Mouse (Mus musculus) c-Kit-positive CD71-negative TER-119-negative erythroid progenitor cells, embryonic 14.5 days (primary cell): ENCODE data around the gene Plet1.

Source experiments
- DNase-seq: peaks from one replicate; pipeline ENCODE4 v3.0.0-alpha.2; 2013; ENCODE audit warnings: low read depth

The Plet1 gene

GRCm38 (mm10) chr9:50536603-50537135, 42.3 kb downstream of the Plet1 start:
- no peak for DNase-seq

DNA sequence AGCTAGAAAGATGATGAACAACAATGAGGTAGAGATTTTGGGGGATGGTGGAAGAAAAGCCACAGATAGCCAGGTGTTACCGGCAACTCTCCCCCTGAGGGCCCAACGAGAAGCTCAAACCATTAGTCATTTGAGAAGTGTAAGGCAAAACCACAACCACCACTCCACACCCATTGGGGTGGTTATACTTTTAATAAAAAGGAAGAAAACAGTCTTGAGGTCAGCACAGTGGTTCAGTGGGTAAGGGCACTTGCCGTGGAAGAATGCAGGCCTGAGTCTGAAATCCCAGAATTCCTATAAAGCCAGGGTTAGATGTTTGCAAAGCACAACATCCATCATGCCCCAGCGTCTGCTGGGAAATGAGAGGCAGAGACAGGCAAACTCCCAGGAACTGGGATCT, 43.0 kb downstream of the Plet1 start:
- no peak for DNase-seq

DNA sequence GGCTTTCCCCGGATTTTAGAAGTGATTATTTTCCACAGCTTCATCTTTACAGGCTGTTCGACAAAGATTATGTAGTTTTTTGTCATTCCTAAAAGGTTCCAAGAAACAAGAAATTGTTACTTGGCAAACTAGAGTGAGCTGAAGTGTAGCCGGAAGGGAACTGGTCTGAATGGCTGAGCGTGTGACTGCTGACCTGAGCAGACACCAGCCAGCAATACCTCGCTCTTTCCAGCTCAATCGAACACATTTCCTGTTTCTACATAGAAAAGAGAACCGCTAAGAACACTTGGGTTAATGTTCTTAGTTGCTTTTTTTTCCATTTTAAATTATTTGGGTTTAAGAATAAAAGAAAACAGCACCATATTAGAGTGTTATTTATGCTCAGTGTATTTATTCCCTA, 45.8 kb downstream of the Plet1 start:
- DNase-seq, result no peak

DNA sequence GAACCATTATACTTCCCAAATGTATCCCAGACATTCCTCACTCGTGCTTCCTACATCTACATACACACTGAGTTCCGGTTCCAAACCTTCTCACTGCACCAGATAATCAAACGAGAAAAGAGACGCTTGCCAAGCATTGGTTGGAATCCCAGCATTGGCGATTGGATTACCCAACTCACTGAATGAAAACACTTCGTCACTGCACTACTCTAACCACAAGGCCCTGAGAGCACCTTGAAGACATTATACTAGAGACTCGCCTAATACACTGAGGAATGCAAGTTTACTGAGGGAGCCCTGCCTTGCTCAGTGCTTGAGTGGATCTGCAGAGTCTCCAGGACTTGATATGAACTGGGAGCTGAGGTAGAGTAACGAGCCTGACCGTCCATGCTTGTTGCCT, 48.1 kb downstream of the Plet1 start:
- no peak for DNase-seq

- no peak for DNase-seq
Observed at GRCm38 (mm10) chr9:50547859-50548478, 53.6 kb downstream of the Plet1 start.

DNA sequence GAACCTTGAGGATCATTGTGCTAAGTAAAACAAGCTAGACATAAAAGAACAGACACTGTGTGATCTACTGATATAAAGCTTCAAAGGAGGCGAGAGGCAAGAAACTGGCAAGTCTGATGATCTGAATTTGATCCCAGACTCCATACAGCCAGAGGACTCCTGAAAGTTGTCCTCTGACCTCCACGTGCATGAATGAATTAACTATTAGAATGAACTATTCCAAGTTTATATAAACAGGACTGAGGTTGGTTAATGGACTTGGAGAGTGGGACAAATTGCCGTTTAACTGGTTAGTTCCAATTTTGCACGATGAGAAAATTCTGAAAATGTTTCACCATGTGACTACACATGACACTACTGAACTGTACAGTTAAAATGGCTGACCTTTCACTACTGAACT, 54.6 kb downstream of the Plet1 start:
- DNase-seq, result no peak

DNA sequence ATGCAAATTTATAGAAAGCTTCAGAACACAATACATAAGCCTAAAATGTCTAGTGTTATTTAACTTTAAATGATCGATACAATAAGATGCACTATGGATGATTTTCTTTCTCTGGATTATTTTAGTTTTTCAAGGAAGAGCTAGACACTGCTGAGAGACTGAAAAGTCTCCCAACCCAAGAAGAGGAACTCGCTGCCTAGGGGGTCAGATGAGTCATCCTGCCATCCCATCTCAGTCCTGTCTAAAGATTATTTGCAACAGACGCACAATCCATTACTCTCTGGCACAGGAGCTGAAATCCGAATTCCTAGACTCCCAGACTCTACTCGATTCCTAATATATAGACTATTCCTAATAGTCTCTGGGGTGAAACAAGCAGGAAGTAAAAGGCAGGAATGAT, 57.9 kb downstream of the Plet1 start:
- DNase-seq, result no peak

- no peak for DNase-seq
Observed at GRCm38 (mm10) chr9:50553547-50553946, 59.2 kb downstream of the Plet1 start.

GRCm38 (mm10) chr9:50554241-50555093, 60.1 kb downstream of the Plet1 start, which contains the start of gene Il18:
Gene Il18, plus strand, starts transcription at chr9:50554827.
- no peak for DNase-seq

GRCm38 (mm10) chr9:50555094-50555446, 60.7 kb downstream of the Plet1 start, which contains the start of gene Bco2:
Gene Bco2, minus strand, starts transcription at chr9:50555181.
- no peak for DNase-seq
